Comparison of ENCODE assay signal across 11 mouse cellular contexts in genomic region chr4:126157562-126157961, GRCm38 (mm10). TPM values are rescaled to one million over a fixed set of nuclear protein-coding genes. Genes with fewer than 3 reads are reported as not detected.
DNase-seq lines count a peak whose midpoint lies in the region; ATAC-seq and TF ChIP-seq lines count a peak whose summit lies in the region.
"Had no signal": no experiment of that assay in that cellular context is flagged by ENCODE, and none has a peak within 500 bp of the region (broad histone marks: within the 10 kb centered on the region; RNA-seq: fewer than 3 reads in every experiment).

No protein-coding gene starts in this region.

- H3K9me3 ChIP-seq in lung, embryonic 14.5 days (ENCODE audit: low read depth, low read length) = no peaks in the 10 kb centered on the region

- no peaks in the 10 kb centered on the region for H3K36me3 ChIP-seq in lung, embryonic 14.5 days (ENCODE audit: insufficient read depth)

- no peak overlapping the region for H3K9ac ChIP-seq in lung, embryonic 14.5 days

- intact Hi-C loops in left cerebral cortex, postnatal 10 days (cut with DNase I) = no loop called here

- H3K27ac ChIP-seq in cerebellum, adult 2 months (ENCODE audit: insufficient read depth, low read length) = no peak overlapping the region
- H3K27ac ChIP-seq in lung, embryonic 14.5 days (ENCODE audit: low read depth) = no peak overlapping the region

- TF ChIP-seq CTCF in cerebellum, adult 2 months (IDR thresholded peaks at IDR 0.05; ENCODE audit: borderline replicate concordance, insufficient read depth, low read depth, low read length) = peak; percentile 25; the same call in 1 of the 2 replicates
- peak; percentile 25; the same call in 1 of the 2 replicates for TF ChIP-seq CTCF in lung, embryonic 14.5 days (IDR thresholded peaks at IDR 0.05; ENCODE audit: low read depth)

- DNase-seq in cerebellum, adult 2 months = no peak
- DNase-seq in cerebellum, adult 9-11 months = no peak
- DNase-seq in lung, embryonic 14.5 days = no peak
- no peak for DNase-seq in lung, postnatal 25 days (ENCODE audit: low spot score)
- DNase-seq in retina, postnatal 1 day = peak; percentile 12
- no peak for DNase-seq in left cerebral cortex, postnatal 10 days (ENCODE audit: extremely low spot score in 1 of 2, low spot score in 2 of 2)
- no peak for DNase-seq in kidney, adult 9 months
- DNase-seq: cerebellum, adult 18-20 months; heart, adult 11 months had no signal

- no peaks in the 10 kb centered on the region for H3K27me3 ChIP-seq in cerebellum, adult 2 months (ENCODE audit: control insufficient read depth, insufficient read depth, low read length)
- H3K27me3 ChIP-seq in lung, embryonic 14.5 days (ENCODE audit: insufficient read depth, low read length) = no peaks in the 10 kb centered on the region

- no peak for ATAC-seq in lung, embryonic 14.5 days (ENCODE audit: insufficient read depth)
- peak; percentile 51 for ATAC-seq in activated CD4-positive, CD25-positive, alpha-beta regulatory T cell, adult 4 months
- ATAC-seq: hindbrain, embryonic 16.5 days had no signal

- no peak overlapping the region for H3K4me3 ChIP-seq in cerebellum, adult 2 months (replicated peaks; ENCODE audit: insufficient read depth, low read depth, low read length)
- no peak overlapping the region for H3K4me3 ChIP-seq in lung, embryonic 14.5 days (ENCODE audit: low read depth, low read length)

- no peak for TF ChIP-seq POLR2A in cerebellum, adult 2 months (IDR thresholded peaks at IDR 0.05; ENCODE audit: borderline replicate concordance, insufficient read depth, low read length)

- H3K4me2 ChIP-seq in lung, embryonic 14.5 days = no peak overlapping the region

- H3K4me1 ChIP-seq in cerebellum, adult 2 months (ENCODE audit: control insufficient read depth, insufficient read depth, low read length) = no peaks in the 10 kb centered on the region
- peaks cover 11% of the 10 kb centered on the region for H3K4me1 ChIP-seq in lung, embryonic 14.5 days (ENCODE audit: insufficient read depth)

- WGBS in cerebellum, adult 2 months = 90% methylated on average over 6 of the region's 6 CpGs
- WGBS in lung, embryonic 14.5 days = 91% methylated on average over 6 of the region's 6 CpGs

RNA-seq across cellular contexts. Expression of gene Sh3d21, which starts 5.7 kb away (rescaled TPM):
- 1.6 and 2.0 TPM in 2 replicates for polyA plus RNA-seq in cerebellum, adult 2 months (2012; rRNA removed)
- 5.7 and 7.0 TPM in 2 replicates for polyA plus RNA-seq in lung, embryonic 14.5 days (2014; fragmentation: Nextera tagmentation; extraction: Ambion mirVana)
- under 1 TPM in 1 of 2 experiments, not detected in 1; 0.92 TPM for polyA plus RNA-seq in activated CD4-positive, CD25-positive, alpha-beta regulatory T cell, adult 4 months (2017; shearing (Covaris generic))
- 1 to 10 TPM; 1.3 to 1.7 TPM for total RNA-seq in left cerebral cortex, postnatal 10 days (2021)

RNA-seq across cellular contexts. Expression of gene Eva1b, which starts 10.0 kb away (rescaled TPM):
- 9.0 and 9.2 TPM in 2 replicates for polyA plus RNA-seq in cerebellum, adult 2 months (2012; rRNA removed)
- 92.6 and 97.8 TPM in 2 replicates for polyA plus RNA-seq in lung, embryonic 14.5 days (2014; fragmentation: Nextera tagmentation; extraction: Ambion mirVana)
- 10 to 100 TPM; 18.8 to 19.0 TPM for polyA plus RNA-seq in activated CD4-positive, CD25-positive, alpha-beta regulatory T cell, adult 4 months (2017; shearing (Covaris generic))
- 1 to 10 TPM; 6.8 to 8.0 TPM for total RNA-seq in left cerebral cortex, postnatal 10 days (2021)

RNA-seq across cellular contexts. Expression of gene Thrap3, which starts 45.0 kb away (rescaled TPM):
- polyA plus RNA-seq in cerebellum, adult 2 months (2012; rRNA removed) = 122 TPM in 2 replicates
- polyA plus RNA-seq in lung, embryonic 14.5 days (2014; fragmentation: Nextera tagmentation; extraction: Ambion mirVana) = 262 and 268 TPM in 2 replicates
- 100 to 1,000 TPM; 205 to 236 TPM for polyA plus RNA-seq in activated CD4-positive, CD25-positive, alpha-beta regulatory T cell, adult 4 months (2017; shearing (Covaris generic))
- 100 to 1,000 TPM; 131 to 139 TPM for total RNA-seq in left cerebral cortex, postnatal 10 days (2021)

RNA-seq across cellular contexts. Expression of gene Stk40, which starts 53.8 kb away (rescaled TPM):
- polyA plus RNA-seq in cerebellum, adult 2 months (2012; rRNA removed) = 23.3 and 24.9 TPM in 2 replicates
- 30.7 and 38.0 TPM in 2 replicates for polyA plus RNA-seq in lung, embryonic 14.5 days (2014; fragmentation: Nextera tagmentation; extraction: Ambion mirVana)
- 10 to 100 TPM; 15.5 to 20.4 TPM for polyA plus RNA-seq in activated CD4-positive, CD25-positive, alpha-beta regulatory T cell, adult 4 months (2017; shearing (Covaris generic))
- total RNA-seq in left cerebral cortex, postnatal 10 days (2021) = 10 to 100 TPM; 18.6 to 25.9 TPM
